Mouse (Mus musculus) adipocyte (in vitro differentiated cells): ENCODE data around the gene Gm2a.
"Not testable (repeated sequence)": the region's sequence is repeated elsewhere in the genome, so short reads cannot be mapped to it uniquely, and the experiment has no call there.

Experiments
- DNase-seq: peaks from one replicate; pipeline ENCODE4 v3.0.0-alpha.2; 2016; ENCODE audit warnings: low spot score

The Gm2a gene

DNA sequence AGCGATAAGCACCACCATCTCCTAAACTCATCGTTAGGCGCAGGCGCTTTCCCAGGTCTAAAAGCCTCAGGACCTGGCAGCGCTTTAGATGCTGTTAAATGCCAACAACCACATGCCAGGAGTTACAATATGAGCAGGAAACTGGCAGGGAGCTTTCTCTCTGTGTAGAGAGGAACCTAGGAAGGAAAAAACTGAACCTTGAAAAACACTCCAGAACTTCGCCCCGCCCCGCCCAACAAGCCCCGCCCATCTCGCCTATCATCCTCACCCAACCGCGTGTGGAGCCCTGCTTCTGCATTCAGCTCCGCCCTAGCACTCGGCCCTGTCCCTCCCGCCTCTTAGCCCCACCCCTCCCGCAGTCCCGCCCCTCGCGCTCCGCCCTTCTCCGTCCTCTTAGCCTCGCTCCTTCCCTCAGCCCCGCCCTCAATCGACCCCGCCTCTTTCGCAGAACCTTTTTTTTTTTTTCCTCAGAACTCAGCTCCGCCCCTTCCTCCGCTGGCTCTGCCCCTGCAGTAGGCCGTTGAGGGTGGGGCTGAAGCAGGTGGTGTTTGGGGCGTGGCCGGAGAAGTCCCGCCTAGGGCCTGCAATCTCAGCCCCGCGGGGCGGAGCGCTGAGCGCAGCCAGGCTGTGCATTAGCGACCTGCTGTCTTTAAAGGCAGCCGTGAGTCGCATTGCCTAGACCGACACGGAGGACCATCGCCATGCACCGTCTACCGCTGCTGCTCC, at the start of gene Gm2a:
Gm2a (plus strand) TSS at position 653 of the 726 bp plus-strand sequence.
- DNase-seq, result peak; percentile 87

DNA sequence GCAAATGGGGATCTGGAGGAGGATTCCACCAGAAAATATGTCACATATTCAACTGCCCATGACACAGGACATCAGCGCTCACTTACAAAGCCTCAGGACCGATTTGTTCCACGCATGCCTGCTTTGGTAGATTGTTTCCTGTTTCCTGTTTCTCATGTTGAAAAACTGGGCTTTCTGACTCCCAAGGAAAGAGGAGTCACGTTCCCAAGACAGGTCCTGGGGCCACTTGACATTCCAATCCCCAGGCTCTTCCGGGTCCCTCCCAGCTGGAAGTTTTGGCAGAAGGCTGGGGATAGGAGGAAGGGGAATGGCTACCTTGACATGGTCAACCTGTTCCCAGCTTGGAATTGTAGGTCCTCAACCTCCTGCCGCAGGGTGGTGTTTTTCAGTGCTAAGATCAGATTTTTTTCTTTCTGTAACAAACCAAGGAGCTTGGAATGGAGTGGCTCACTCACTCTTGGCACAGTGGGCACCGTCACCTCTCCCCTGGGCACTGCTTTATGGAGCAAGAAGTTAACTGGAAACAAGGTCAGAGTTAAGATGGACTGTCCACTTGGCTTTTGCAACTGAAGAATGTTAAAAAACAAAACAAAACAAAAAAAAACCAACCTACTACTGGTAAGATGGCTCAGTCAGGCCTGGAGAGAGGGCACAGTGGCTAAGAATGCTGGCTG, 46.9 kb upstream of the Gm2a start:
- peak; percentile 95 for DNase-seq

DNA sequence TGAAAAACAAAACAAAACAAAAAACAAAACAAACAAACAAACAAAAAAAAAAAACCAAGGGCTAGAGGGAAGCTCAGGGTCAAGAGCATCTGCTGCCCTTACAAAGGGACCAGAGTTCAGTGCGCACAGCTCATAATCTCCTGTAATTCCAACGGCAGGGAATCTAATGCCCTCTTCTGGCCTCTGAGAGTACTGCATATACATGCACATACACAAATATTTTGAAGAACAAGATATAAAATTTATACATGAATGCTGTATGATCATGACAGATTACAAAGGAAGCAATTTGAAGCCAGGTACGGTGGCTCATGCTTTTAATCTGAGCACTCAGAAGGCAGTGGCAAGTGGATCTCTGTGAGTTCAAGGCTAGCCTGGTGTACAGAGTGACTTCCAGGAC, 40.4 kb upstream of the Gm2a start:
- peak; percentile 44 for DNase-seq

DNA sequence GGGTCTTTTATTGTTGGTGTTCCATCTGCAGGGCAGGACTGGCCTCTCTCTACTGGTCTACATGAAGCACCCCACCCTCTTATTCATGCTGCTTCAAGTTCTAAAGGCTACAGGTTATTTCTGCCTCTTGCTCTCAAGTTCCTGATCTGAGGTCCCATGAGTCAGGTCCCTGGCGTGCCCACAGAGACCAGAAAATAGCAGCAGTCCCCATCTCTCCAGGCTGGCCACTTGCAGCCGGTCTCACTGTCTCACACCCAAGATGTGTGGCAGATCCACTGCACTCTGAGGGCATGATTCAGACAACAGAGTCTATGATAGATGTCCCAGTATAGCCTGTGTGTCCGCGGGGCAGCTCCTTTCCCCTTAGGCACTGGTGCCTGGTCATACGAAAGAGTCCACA, 37.1 kb upstream of the Gm2a start:
- DNase-seq, result no peak

DNA sequence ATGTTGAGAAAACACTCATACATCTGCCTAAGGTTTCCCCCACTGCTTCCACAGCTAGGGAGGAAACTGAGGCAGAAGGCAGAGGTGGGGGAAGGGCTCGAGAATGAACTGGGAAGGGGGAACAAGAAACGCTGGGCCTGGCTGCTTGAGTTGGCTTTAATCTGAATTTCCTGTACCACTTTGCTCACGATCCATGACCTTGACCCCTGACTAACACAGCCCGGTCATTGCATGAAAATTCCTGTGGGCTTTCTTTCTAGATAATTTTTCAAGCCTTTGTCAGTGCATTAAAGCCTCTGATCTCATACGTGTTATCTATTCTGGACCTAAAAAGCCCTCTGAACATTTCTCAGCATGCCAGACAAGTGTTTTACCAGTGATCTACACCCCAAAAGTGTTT, 35.1 kb upstream of the Gm2a start:
- no peak for DNase-seq

DNA sequence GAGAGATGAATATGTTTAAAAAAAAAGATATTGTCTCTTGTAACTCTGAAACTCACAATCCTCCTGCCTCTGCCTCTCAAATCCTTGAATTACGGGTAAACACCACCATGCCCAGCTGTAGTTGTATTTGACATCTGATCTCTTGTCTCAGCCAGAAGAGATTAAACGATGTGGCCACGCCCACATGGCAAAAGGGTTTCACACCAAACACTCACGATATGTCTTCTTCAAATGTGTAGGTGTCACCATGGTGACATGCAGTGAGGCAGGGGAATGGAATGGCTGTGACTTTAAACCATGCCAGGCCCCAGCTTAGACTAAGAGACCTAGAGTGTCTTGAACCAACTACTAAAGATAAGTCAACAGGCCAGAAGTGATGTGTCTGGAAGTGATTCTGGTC, 31.0 kb upstream of the Gm2a start:
- DNase-seq, result no peak

DNA sequence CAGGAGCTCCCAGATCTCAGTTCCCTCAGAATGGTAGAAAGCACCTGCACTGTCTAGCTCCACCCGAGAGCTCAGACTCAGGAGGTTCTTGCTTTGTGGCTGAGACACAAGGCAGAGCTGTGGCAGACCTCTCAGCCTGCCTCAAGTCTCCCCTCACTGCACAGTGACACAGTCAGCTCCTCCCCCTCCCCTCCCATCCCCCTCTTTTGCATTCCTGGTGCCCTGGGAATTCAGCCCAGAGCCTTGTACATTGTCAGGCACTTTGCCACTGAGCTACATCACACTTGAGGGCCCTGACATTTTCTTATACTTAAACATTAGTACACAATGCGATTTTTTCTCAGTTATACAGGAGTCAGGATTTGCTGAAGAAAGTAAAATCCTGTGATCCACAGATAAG, 28.9 kb upstream of the Gm2a start:
- DNase-seq, result peak; percentile 58

DNA sequence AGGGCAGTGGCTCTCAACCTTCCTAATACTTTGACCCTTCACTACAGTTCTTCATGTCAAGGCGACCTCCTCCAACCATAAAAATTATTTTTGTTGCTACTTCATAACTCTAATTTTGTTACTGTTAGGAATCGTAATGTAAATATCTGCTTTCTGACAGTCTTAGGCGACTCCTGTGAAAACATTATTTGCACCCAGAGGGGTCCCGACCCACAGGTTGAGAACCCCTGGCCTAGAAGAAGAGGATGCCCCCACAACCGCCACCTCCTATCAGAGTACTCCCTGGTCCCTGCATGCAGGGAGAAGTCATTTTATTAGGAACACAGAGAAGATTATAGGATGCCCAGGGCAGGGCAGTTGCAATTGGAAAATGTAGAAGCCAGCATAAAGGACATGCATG, 26.6 kb upstream of the Gm2a start:
- DNase-seq, result no peak

DNA sequence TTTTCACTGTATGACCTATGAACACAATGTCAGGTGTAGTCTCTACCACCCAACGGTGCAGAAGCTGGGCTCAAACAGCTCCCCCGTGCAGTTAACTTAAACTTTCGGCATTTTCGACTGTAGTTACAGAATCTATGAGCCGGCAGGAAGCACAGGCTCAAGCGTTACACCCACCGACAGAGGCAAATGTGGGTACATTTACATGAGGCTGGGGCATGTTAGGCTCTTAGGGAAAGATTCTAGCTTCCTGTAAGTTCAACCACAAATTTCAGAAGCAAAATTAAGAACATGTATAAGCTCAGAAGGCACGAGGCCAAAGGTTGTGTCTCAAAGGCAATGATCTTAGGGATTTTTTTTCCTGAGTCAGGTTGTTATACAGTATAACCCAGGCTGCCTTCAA, 25.4 kb upstream of the Gm2a start:
- no peak for DNase-seq

DNA sequence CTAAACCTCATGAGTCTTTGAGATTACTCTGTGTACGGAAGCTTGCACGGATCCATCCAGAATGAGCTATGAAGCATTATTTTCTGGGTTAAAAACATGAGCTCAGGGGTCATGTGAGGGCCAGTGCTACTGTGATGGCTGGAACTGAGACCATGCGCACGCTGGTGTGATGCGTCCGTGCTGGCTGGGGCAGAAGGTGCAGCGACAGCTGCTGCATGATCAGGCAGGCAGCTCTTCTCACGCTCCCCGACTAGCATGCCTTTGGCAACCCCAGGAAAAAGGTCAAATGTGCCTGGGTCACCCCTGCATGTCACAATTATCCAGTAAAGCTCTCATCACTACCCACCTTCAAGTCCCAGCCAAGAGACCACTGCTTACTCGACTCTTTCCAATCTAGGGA, 24.7 kb upstream of the Gm2a start:
- DNase-seq, result no peak

DNA sequence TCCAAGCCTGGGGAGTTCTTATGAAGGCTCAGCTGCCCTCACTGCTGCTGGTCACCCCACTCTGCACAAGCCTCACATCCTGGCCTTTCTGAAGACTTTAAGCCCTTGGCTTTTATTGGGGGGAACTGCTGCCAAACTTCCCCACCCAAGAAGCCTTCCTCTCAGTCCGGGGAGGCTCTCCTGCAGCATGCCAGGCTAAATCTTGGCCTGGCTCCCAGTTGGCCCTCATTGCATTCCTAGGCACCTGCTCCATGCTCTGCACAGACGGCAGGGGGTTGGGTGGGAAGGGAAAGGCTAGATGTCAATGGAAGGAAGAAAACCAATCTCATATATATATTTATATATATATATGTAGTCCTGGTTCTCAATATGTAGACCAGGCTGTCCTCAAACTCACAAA, 22.3 kb upstream of the Gm2a start:
- DNase-seq, result no peak

DNA sequence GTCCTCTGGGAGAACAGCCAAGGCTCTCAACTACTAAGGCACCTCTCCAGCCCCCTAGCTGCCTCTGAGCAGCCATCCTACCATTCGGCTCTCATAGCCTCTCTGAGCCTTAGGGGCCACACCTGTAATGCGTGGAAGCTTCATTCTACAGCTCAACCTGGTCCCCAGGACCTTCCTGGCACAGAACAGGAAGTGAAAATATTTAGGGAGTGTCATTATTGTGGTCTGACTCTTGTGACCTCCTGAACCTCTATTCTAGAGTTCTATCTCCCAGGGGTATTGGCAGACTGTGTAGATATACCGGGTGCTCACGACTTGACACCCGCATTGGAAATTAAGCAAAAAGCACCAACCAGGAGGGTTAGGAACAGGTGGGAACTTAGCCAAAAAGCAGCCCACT, 21.7 kb upstream of the Gm2a start:
- DNase-seq, result no peak

DNA sequence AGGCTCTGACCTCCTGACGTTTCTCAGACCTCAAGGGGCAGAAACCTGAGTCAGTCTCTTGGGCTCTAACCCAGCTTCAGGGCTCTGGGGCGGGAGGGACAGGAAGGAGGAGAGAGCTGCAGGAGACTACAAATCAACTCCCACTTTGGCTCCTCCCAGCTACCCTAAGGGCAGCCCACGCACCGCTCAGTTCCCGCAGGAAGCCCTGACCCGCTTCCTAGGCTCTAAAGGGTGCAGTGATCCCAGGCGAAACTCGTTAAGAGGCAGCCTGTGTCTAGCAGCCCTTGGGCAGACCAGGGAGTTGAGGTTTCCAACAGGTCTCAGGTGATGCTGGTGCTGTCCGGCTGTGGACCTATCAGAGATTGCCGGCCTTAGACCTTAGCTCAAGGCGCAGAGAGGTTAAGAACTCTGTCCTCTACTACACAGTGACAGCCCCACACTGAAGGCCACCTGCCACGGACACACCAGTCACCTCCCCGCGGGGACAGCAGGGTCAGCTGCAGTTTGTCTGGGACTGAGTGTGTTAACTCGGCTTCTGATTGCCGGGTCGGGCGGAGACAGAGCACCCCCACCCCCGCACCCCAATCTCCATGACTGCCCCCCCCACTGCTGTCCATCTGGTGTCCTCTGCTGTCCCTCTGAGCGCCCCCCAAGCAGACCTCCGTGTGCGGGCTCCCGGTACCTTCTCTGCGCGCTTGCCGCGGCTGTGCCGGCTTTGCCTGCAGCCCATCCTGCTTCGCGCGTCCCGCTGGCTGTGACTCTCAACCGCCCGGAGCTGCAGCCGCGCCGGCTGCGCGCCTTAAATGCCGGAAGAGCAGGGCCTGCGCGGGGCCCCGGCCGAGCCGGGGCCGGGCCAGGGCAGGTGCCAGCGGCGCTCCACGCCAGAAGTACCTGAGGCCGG, 20.3 kb upstream of the Gm2a start, which contains the start of gene Ccdc69:
Ccdc69 (minus strand) TSS at position 801 of the 901 bp plus-strand sequence.
- DNase-seq, result peak; percentile 63

DNA sequence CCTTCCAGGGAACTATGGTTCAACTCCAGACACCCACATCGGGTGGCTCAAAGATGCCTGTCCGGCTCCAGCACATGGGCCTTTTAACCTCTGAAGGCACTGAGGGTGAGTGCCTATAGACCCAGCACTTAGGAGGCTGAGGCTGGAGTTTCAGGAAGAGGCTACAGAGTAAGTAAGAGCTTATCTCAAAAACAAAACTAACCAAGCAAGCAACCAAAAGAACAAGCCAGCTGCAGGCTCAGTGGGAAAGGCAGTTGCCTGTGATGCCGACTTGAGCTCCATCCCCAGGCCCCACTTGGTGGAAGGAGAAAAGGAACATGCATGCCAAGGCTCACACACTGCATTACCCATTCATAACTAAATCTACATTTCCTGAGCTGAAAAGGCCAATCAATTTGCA, 19.4 kb upstream of the Gm2a start:
- DNase-seq, result no peak

DNA sequence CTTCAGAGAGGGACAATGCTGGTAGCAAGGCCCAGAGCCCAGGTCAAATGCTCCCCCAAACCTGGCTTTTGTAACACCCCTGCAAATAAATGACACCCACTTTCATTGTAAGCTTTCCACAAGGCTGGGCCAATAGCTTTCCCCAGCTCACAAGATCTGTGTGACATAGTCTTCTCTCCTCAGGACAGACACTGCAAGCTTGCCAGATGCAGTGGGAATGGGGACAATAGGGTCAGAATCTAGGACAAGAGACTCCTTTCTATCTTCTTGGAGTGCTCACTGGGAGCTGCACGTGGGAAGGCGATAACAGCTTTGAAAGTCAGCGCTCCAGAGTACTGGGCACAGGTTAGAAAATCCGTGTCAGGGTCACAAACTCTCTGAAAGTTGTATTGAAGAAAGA, 18.7 kb upstream of the Gm2a start:
- peak; percentile 46 for DNase-seq

DNA sequence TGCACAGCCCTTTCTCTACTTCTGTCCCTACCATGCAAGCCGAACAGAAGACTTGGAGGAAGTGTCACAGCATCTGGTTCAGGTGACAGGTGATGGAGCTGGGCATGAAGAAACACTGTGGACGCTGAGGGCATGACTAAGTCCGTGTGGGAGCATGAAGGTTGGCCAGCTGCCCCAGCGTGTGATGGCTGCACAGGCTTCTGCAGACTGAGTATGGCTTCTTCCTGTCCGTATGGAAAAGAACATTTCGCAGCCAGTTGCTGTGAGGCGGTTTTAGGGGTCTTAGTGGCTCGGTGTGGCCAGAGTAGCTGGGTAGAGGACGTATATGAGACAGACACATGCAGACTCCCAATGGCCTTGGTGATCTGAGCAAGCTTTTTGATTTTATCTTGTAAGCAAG, 16.7 kb upstream of the Gm2a start:
- no peak for DNase-seq

DNA sequence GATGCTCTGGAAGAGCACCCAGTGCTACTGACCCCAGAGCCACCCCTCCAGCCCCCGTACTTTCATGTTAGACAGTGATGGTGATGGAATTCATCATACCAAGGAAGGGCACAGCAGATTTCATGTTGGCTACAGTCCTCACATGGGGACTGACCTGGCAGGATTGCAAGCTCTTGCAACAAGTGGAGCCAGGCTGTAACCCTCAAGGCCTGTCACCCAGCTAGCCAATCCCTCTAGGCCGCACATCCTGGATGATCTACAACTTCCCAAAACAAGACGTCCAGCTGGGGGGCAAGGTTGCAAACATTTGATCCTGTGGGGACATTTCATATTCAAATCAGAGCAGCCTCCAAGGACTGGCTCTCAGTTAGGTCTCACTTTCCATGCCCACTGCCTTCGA, 13.3 kb upstream of the Gm2a start:
- DNase-seq, result peak; percentile 69

DNA sequence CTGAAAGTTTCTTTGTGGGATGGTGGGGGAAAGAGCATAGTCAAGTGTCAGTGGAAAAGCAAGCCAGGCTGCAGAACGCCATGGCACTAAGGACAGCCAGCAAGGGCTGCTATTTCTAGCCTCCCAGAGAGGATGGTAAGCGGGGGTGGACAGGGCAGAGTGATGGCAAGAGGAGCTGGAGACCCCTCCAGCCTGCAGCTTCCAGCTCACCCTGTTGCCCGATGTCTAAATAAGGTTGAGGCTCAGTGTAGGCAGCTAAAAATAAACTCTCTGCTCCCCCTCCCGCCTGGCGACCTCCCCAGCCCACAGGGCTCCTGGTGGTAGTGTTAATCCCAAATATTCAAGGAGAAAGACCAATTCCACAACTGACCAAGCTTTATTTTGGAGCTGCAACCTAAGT, 12.5 kb upstream of the Gm2a start:
- DNase-seq, result peak; percentile 20

DNA sequence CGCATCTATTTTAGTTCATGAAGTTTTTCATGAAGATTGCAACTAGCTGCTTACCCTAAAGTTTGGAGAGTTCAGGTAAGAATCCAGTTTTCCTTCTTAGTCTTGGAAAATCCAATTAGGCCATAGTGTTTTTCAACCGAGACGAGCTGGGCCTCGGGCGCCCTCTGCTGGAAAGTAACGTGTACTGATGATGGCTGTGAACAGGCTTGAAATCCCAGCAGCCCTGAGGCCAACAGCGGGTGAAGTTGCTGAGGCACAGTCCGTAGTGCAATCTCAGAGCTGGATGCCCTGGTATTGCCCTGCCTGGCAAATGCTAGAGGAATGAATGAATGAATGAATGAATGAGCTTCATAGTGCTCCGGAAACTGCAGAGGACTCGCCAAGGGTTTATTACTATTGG, 10.9 kb upstream of the Gm2a start:
- DNase-seq, result peak; percentile 97

DNA sequence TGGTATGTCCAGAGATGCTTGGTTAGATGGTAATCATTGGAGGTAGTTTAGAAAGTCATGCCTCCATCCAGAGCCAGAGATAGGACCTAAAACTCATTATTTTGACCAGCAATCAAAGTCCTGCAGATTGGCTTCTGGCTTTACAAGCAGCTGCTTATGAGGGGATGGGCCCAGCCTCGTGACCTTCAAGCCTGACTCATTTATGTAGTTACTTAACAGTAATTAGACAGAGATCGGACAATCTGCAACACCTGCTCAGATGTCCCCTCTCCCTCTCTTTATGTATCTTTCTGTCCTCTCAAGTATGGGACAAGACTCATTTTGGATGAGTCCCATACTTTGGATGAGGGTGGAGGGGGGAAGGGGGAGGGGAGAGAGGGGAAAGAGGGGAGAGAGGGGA, 8.0 kb upstream of the Gm2a start:
- no peak for DNase-seq

DNA sequence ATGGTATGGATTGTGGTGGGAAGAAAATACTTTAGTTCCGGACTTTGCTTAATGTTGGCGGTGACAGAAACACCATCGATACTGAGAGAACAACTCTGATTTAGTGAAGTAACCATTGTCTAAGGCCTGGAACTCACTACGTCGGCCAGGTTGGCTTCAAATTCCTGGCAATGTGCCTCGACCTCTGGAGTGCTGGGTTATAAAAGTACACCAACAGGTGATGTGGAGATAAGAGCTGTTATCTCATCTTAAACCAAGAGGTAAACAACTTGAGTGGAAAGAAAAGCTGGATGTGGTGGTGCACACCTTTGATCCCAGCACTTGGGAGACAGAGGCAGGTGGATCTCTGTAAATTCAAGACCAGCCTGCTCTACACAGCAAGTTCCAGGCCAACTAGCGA, 4.8 kb upstream of the Gm2a start:
- DNase-seq, result no peak

DNA sequence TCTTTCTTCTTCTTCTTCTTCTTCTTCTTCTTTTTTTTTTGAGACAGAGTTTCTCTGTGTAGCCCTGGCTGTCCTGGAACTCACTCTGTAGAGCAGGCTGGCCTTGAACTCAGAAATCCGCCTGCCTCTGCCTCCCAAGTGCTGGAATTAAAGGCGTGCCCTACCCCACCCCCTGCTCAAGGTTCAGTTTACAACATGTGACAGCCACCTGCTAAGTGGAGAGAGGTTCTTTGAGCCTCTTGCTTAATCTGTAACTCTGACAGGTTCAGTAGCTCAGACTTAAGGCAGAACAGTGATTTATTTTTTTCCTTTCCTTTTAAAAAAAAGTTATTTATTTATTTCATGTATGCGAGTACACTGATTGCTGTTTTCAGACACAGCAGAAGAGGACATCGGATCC, 1.6 kb upstream of the Gm2a start:
- DNase-seq, result not testable (repeated sequence)
